Mouse (Mus musculus): ENCODE measurements around the gene Osbpl2. TPM values are rescaled to one million over a fixed set of nuclear protein-coding genes. Genes with fewer than 3 reads are reported as not detected.
"Not testable (repeated sequence)": the region's sequence is repeated elsewhere in the genome, so short reads cannot be mapped to it uniquely, and the experiment has no call there.

The Osbpl2 gene
- polyA plus RNA-seq, 1 experiment from 2014 or later, result 30.9 TPM

GRCm38 (mm10) chr2:180173163-180173562, 54.1 kb downstream of the Osbpl2 start:
- Histone ChIP-seq H3K9me3 (ENCODE audit: low read depth, low read length) (no peaks in the 10 kb centered on the region), H3K27me3 (ENCODE audit: insufficient read depth, low read length) (no peaks in the 10 kb centered on the region), H3K4me3 (ENCODE audit: low read depth, low read length) (peak overlapping the region; percentile 96), H3K36me3 (ENCODE audit: insufficient read depth) (peaks cover 54% of the 10 kb centered on the region), H3K9ac (0 out of 2 replicates have a peak overlapping the region, but pooled peaks have one; percentile 95), H3K27ac (ENCODE audit: low read depth) (no peak overlapping the region), H3K4me2 (peak overlapping the region; percentile 99), H3K4me1 (ENCODE audit: insufficient read depth) (peaks cover 16% of the 10 kb centered on the region)
- DNase-seq (peak; percentile 18), ATAC-seq (ENCODE audit: insufficient read depth) (no peak)
- WGBS, result 73% methylated on average over 4 of the region's 4 CpGs
- TF ChIP-seq CTCF (IDR thresholded peaks at IDR 0.05; ENCODE audit: low read depth), result no peak; the same call in 1 of the 2 replicates

DNA sequence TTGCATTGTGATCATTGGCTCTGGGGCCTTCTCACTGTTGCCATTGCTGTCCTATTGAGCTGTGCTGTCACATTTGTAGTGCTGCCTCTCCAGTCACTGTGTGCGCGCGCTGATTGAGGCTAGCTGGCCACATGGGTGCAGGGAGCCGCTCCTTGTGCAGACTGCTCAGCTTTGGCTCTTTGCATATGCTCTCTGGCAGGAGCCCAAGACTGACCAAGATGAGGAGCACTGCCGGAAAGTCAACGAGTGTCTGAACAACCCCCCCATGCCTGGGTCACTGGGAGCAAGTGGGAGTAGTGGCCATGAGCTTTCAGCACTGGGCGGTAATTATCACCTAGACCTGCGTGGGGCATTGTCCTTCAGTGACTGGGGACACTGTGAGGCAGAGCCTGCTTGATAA, 54.6 kb downstream of the Osbpl2 start:
- peaks cover 16% of the 10 kb centered on the region for H3K4me1 ChIP-seq (ENCODE audit: insufficient read depth)
- 81% methylated on average over 8 of the region's 8 CpGs for WGBS
- H3K9me3 ChIP-seq (ENCODE audit: low read depth, low read length); DNase-seq; H3K4me3 ChIP-seq (ENCODE audit: low read depth, low read length); H3K4me2 ChIP-seq; H3K27ac ChIP-seq (ENCODE audit: low read depth); H3K27me3 ChIP-seq (ENCODE audit: insufficient read depth, low read length); ATAC-seq (ENCODE audit: insufficient read depth); H3K9ac ChIP-seq: not testable (repeated sequence)
- H3K36me3 ChIP-seq (ENCODE audit: insufficient read depth), result peaks cover 59% of the 10 kb centered on the region

DNA sequence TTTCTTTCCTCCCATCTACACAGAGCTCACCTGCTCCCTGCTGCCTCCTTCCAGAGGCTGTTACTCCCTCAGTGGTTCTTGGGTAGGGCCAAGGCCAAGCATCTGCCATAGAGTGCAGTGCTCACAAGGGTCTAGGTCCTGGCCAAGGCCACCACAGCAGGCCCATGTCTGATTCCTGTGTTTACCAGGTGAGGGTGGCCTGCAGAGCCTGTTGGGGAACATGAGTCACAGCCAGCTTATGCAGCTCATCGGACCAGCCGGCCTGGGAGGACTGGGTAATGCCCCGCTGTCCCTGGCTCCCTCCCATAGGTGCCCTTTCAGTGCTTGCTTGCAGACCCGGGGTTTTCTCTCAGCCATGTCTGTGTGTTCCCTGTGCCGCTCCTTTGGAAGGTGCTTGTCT, 55.0 kb downstream of the Osbpl2 start:
- Histone ChIP-seq H3K4me2 (no peak overlapping the region), H3K27ac (ENCODE audit: low read depth) (no peak overlapping the region), H3K36me3 (ENCODE audit: insufficient read depth) (peaks cover 63% of the 10 kb centered on the region), H3K9ac (no peak overlapping the region), H3K27me3 (ENCODE audit: insufficient read depth, low read length) (no peaks in the 10 kb centered on the region), H3K4me3 (ENCODE audit: low read depth, low read length) (no peak overlapping the region), H3K9me3 (ENCODE audit: low read depth, low read length) (no peaks in the 10 kb centered on the region), H3K4me1 (ENCODE audit: insufficient read depth) (peaks cover 16% of the 10 kb centered on the region)
- WGBS, result 92% methylated on average over 5 of the region's 5 CpGs
- ATAC-seq (ENCODE audit: insufficient read depth), result no peak
- no peak for DNase-seq
- no peak for TF ChIP-seq CTCF (IDR thresholded peaks at IDR 0.05; ENCODE audit: low read depth)

DNA sequence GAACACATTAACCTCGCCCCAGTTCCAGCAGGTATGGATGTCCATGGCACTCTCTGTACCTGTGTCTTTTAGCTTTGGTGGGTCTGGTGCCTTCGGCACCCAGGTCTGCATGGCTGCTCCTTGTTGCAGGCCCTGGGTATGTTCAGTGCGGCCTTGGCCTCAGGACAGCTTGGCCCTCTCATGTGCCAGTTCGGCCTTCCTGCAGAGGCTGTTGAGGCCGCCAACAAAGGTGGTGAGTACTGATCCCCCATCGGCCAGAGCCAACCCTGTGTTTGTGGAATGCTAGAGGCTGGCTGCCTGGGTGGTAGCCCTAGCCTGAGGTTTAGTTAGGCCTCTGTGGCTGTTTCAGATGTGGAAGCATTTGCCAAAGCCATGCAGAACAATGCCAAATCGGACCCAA, 56.6 kb downstream of the Osbpl2 start:
- Histone ChIP-seq H3K4me1 (ENCODE audit: insufficient read depth) (peaks cover 14% of the 10 kb centered on the region), H3K9ac (no peak overlapping the region), H3K4me2 (no peak overlapping the region), H3K27me3 (ENCODE audit: insufficient read depth, low read length) (no peaks in the 10 kb centered on the region), H3K36me3 (ENCODE audit: insufficient read depth) (peaks cover 79% of the 10 kb centered on the region), H3K4me3 (ENCODE audit: low read depth, low read length) (no peak overlapping the region), H3K27ac (ENCODE audit: low read depth) (no peak overlapping the region), H3K9me3 (ENCODE audit: low read depth, low read length) (no peaks in the 10 kb centered on the region)
- 84% methylated on average over 7 of the region's 7 CpGs for WGBS
- ATAC-seq (ENCODE audit: insufficient read depth) (no peak), DNase-seq (no peak)
- no peak for TF ChIP-seq CTCF (IDR thresholded peaks at IDR 0.05; ENCODE audit: low read depth)

- H3K27me3 ChIP-seq (ENCODE audit: insufficient read depth, low read length), result no peaks in the 10 kb centered on the region
- DNase-seq (no peak), ATAC-seq (ENCODE audit: insufficient read depth) (no peak)
- H3K36me3 ChIP-seq (ENCODE audit: insufficient read depth), result peaks cover 69% of the 10 kb centered on the region
- H3K27ac ChIP-seq (ENCODE audit: low read depth), result no peak overlapping the region
- H3K4me2 ChIP-seq, result no peak overlapping the region
- no peak for TF ChIP-seq CTCF (IDR thresholded peaks at IDR 0.05; ENCODE audit: low read depth)
- H3K9me3 ChIP-seq (ENCODE audit: low read depth, low read length), result no peaks in the 10 kb centered on the region
- no peak overlapping the region for H3K4me3 ChIP-seq (ENCODE audit: low read depth, low read length)
- H3K9ac ChIP-seq, result no peak overlapping the region
- 87% methylated on average over 9 of the region's 9 CpGs for WGBS
- no peaks in the 10 kb centered on the region for H3K4me1 ChIP-seq (ENCODE audit: insufficient read depth)
Measured at GRCm38 (mm10) chr2:180181542-180181941, 62.4 kb downstream of the Osbpl2 start.

- 79% methylated on average over 24 of the region's 24 CpGs for WGBS
- H3K27ac ChIP-seq (ENCODE audit: low read depth), result no peak overlapping the region
- no peak overlapping the region for H3K9ac ChIP-seq
- H3K4me3 ChIP-seq (ENCODE audit: low read depth, low read length), result no peak overlapping the region
- H3K36me3 ChIP-seq (ENCODE audit: insufficient read depth), result peaks cover 59% of the 10 kb centered on the region
- H3K9me3 ChIP-seq (ENCODE audit: low read depth, low read length), result no peaks in the 10 kb centered on the region
- H3K4me1 ChIP-seq (ENCODE audit: insufficient read depth), result no peaks in the 10 kb centered on the region
- no peak overlapping the region for H3K4me2 ChIP-seq
- no peak for DNase-seq
- TF ChIP-seq CTCF (IDR thresholded peaks at IDR 0.05; ENCODE audit: low read depth), result no peak
- ATAC-seq (ENCODE audit: insufficient read depth), result no peak
- no peaks in the 10 kb centered on the region for H3K27me3 ChIP-seq (ENCODE audit: insufficient read depth, low read length)
Measured at GRCm38 (mm10) chr2:180184011-180184751, 65.1 kb downstream of the Osbpl2 start.

GRCm38 (mm10) chr2:180184752-180185109, 65.6 kb downstream of the Osbpl2 start:
- Histone ChIP-seq H3K27ac (ENCODE audit: low read depth) (no peak overlapping the region), H3K4me2 (no peak overlapping the region), H3K9ac (no peak overlapping the region), H3K27me3 (ENCODE audit: insufficient read depth, low read length) (no peaks in the 10 kb centered on the region), H3K4me3 (ENCODE audit: low read depth, low read length) (no peak overlapping the region), H3K4me1 (ENCODE audit: insufficient read depth) (no peaks in the 10 kb centered on the region), H3K9me3 (ENCODE audit: low read depth, low read length) (no peaks in the 10 kb centered on the region), H3K36me3 (ENCODE audit: insufficient read depth) (peaks cover 54% of the 10 kb centered on the region)
- ATAC-seq (ENCODE audit: insufficient read depth), result no peak
- 74% methylated on average over 6 of the region's 6 CpGs for WGBS
- peak; percentile 29; the same call in 1 of the 2 replicates for TF ChIP-seq CTCF (IDR thresholded peaks at IDR 0.05; ENCODE audit: low read depth)
- DNase-seq, result no peak
